Mouse (Mus musculus) cortical plate, adult 2 months (tissue): Measurements from ENCODE around the gene Ptpn14. TPM values are rescaled to one million over a fixed set of nuclear protein-coding genes. Genes with fewer than 3 reads are reported as not detected.

Source experiments
- H3K27ac ChIP-seq: fragments of 200-500 bp; 2 replicates; pipeline ENCODE4 v1.5.1; 2012; ENCODE audit warnings: low read length, control low read depth, inconsistent platforms; ENCODE audit not compliant: insufficient read depth
- H3K4me1 ChIP-seq: fragments of 200-500 bp; 2 replicates; pipeline ENCODE4 v1.6.1; 2011; ENCODE audit warnings: low read length; ENCODE audit not compliant: control insufficient read depth, insufficient read depth
- H3K4me3 ChIP-seq: fragments of 200-500 bp; 2 replicates; pipeline ENCODE4 v1.5.1; 2011; ENCODE audit warnings: mild to moderate bottlenecking, low read length, control low read depth; ENCODE audit not compliant: insufficient read depth
- CTCF ChIP-seq: fragments of 200-500 bp; IDR thresholded peaks from 2 replicates; pipeline ENCODE4 v1.5.1; 2011; ENCODE audit warnings: mild to moderate bottlenecking, control low read depth, low read length; ENCODE audit not compliant: insufficient read depth; ENCODE audit errors: extremely low read depth
- POLR2A ChIP-seq: fragments of 200-500 bp; IDR thresholded peaks from 2 replicates; pipeline ENCODE4 v1.6.1; 2011; ENCODE audit warnings: mild to moderate bottlenecking, low read length, control low read depth; ENCODE audit not compliant: insufficient read depth; ENCODE audit errors: extremely low read depth
- polyA plus RNA-seq: library from polyadenylated mRNA; depleted of rRNA; stranded (reverse); fragments of >200 nt; gene quantifications from 2 replicates; pipeline ENCODE4 v1.2.3, GENCODE M21; 2012; rRNA removed

Gene Ptpn14
- polyA plus RNA-seq, 1 experiment = 2.5 TPM

DNA sequence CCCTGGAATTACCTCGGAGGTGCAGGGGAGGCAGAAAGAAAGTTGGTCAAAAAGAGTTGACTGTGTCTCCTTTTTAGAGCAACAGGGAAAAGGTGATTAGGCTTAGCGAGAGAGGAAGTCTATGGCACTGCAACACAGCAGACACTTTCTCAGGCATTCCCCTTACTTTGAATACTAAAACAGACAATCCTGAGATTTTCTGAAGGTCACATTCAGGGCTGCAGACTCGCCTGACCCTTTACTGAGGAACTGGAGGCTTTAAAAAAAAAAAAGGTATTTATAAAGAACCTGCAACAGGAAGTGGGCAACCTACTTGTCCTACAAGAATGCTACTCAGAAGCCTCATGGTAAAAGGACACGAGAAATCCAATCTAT is 189.0 kb downstream of the Ptpn14 start:
- Histone ChIP-seq H3K4me3 (no peak overlapping the region), H3K4me1 (peaks cover 2% of the 10 kb centered on the region; the same call in 1 of the 2 replicates), H3K27ac (no peak overlapping the region)
- TF ChIP-seq POLR2A (no peak), CTCF (no peak)

DNA sequence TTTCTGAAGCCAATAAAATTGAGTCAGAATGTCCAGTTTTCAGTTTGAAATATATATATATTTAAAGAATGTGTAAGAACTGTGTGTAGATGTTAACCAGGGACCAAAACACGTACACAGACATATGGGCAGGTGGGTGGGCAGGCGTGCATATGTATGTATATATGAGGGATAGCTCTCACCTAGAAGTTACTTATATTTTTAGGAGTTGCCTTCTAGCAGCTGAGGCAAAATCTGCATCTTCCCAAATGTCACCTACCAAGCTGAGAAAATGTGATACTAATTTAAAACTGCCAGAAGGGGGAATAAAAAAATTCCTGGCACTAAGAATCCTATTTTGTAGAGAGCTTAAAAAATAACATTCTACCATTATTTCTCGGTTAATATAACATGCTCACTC is 191.7 kb downstream of the Ptpn14 start:
- Histone ChIP-seq H3K4me1 (peaks cover 2% of the 10 kb centered on the region; the same call in 1 of the 2 replicates), H3K4me3 (no peak overlapping the region; the same call in 1 of the 2 replicates), H3K27ac (no peak overlapping the region)
- TF ChIP-seq CTCF (no peak), POLR2A (no peak)

DNA sequence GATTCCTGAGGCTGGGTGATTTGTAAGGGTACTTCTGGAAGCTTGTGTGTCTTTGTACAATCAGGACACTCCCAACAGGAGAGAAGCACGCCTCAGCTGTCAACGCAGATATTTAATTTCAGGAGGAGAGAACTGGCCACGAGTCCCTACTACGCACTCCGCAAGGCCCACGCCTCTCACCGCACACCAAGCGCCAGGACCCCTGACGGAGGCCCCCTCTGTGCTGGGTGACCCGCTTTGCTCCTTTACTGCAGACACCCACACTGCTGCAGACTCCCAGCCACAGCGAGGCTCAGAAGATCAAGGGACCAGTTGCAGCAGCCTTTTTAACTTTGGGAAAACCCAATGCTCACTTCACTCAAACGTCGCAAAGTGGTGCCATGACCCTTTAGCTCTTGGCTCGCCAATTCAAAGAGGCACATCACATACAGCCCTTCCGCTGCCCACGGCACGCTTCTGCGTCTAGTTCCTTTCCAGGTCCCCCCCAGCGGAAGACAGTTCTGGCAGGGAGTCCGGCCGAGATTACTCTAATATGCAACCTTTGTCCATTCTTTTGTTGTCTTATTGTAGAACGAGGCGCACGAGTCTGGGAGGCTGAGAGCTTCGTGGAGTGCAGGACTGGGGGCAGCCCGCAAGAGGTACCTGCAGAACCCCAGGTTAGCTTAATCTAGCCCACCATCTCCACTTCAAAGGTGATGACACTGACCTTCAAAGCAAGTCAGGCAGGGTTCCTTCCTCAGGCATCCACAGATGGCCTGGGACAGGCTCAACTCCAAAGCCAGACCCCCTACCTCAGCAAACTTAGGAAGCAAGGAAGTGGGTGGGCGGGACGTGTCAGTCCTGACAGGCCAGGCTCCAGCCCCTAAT is 192.9 kb downstream of the Ptpn14 start:
- H3K4me1 ChIP-seq = peaks cover 2% of the 10 kb centered on the region; the same call in 1 of the 2 replicates
- TF ChIP-seq POLR2A = no peak
- TF ChIP-seq CTCF = no peak
- H3K4me3 ChIP-seq = peak overlapping the region; percentile 66
- H3K27ac ChIP-seq = peak overlapping the region; percentile 21; the same call in 1 of the 2 replicates

DNA sequence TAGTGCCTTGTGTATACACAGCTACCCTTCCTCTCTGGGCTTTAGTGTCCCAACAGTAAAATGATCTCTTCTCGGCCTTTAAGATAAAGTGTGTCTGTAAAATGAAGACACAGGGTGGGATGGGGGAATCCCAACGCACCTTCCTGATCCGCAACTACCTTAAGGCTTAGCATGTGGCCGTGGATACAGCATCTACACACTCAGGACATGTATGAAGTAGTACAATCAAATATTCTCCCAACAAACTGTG is 193.4 kb downstream of the Ptpn14 start:
- Histone ChIP-seq H3K4me1 (peaks cover 2% of the 10 kb centered on the region; the same call in 1 of the 2 replicates), H3K4me3 (peak overlapping the region; percentile 66), H3K27ac (no peak overlapping the region)
- TF ChIP-seq CTCF = no peak
- no peak for TF ChIP-seq POLR2A

DNA sequence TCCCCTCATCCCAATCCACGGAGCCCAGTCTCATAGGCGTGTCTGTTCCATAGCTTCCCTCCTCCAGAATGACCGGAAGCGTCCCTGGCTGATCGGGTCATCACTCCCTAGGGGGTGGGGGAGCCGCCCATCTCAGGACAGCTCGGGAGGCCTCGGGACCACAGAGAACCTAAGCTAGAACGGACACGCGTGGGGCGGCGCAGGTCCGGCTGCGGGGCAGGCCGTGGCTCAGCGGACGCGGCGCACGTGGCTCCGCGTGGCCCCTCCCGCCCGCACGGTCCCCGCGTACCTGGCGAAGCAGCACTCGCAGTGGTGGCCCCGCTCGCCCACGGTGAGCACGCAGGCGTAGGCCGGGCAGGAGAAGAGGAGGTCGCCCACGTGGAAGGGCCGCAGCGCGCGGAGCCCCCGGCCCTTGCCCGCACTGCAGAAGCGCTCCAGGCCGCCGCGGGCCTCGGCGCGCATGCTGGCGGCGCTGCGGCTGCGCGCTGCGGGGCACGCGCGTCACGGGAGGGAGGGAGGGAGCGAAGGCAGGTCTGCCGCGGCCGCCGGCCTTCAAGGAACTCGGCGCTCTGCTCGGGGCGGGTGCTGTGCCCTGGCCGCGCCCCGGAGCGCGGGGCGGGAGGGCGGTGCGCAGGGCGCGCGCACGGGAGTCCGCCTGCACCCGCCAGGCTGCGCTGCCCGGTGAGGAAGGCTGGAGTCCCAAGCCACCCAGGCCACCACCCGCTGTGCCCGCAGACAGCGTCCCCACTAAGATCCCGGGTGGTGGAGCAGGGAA is 193.9 kb downstream of the Ptpn14 start, which contains the start of gene Smyd2:
Smyd2 (minus strand) TSS at position 546 of the 775 bp plus-strand sequence.
- peaks cover 2% of the 10 kb centered on the region; the same call in 1 of the 2 replicates for H3K4me1 ChIP-seq
- peak within 1 kb of the TSS; percentile 66 for H3K4me3 ChIP-seq
- TF ChIP-seq POLR2A (peak; percentile 32; the same call in 1 of the 2 replicates), CTCF (no peak)
- peak within 1 kb of the TSS; percentile 53 for H3K27ac ChIP-seq

DNA sequence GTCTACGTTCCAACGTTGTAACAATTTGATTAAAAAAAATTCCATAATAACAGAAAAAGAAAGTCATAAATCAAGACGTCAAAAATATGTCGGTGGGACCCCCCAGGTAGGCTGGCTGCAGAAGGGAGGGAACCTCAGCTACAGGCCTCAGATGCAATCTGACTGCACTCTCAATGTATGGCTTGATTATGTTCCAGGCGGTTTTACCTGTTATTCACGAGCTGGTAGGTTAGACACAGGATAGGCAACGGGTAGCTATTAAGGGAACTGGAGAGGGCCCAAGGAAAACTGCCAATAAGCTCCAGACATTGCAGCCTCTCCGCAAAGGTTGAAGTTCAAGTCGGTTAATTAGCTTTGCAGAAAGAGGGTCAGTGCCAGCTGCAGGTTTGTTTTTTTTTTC is 194.7 kb downstream of the Ptpn14 start:
- peak overlapping the region; percentile 41; the same call in 1 of the 2 replicates for H3K27ac ChIP-seq
- H3K4me3 ChIP-seq = peak overlapping the region; percentile 66
- TF ChIP-seq CTCF (no peak), POLR2A (no peak)
- peaks cover 2% of the 10 kb centered on the region; the same call in 1 of the 2 replicates for H3K4me1 ChIP-seq

DNA sequence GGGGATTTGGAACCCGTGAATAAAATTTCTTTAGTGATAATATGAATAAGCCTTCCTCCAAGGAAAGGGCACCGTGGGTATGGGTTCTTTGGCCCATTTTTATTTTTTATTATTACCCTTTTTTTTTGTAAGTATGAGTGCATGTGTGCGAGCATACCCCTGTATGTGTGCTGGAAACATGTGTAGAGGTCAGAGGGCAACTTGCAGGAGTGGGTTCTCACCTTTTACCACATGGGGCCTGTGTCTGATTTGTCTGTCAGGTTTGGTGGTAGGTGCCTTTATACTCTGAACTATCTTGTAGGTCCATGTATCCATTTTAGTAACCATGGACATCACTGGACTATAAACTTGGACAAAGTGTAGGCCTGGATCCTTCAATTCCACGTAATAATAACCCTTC is 195.1 kb downstream of the Ptpn14 start:
- TF ChIP-seq POLR2A (no peak), CTCF (no peak)
- H3K4me1 ChIP-seq = peaks cover 2% of the 10 kb centered on the region; the same call in 1 of the 2 replicates
- H3K4me3 ChIP-seq = no peak overlapping the region

DNA sequence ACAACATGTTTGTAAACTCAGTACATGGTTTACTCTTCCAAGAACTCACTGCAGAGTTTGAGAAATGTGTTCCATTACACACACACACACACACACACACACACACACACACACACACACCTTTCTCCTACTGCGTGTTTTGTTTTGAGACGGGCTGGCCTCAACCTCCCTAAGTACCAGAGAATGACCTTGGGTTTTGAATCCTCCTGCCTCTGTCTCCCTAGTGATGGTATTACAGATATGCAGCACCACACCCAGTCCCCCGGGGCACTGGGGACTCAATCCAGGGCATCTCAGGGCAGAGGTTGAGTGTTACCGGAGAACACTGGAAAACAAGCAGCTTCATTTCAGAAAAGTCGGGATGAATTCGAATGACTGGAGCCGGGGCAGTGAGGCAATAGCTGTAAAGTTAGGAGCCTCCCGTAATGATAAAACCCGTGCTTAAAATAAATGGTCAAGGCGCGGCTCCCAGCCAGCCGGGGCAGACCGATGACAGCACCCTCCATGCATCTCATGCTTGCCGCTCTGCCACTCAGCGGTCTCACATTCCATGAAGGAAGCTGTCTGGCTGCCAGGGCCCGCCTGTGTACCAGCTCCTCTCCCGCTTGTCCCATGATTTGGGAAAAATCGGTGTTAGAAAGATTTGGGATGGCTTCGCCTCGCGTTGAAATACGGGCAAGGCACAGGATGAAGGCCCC is 196.0 kb downstream of the Ptpn14 start:
- Histone ChIP-seq H3K4me1 (peaks cover 2% of the 10 kb centered on the region; the same call in 1 of the 2 replicates), H3K27ac (no peak overlapping the region), H3K4me3 (no peak overlapping the region)
- TF ChIP-seq POLR2A (no peak), CTCF (no peak)

More for the DNA sequence above, 195.1 kb downstream of the Ptpn14 start:
- H3K27ac ChIP-seq = no peak overlapping the region

DNA sequence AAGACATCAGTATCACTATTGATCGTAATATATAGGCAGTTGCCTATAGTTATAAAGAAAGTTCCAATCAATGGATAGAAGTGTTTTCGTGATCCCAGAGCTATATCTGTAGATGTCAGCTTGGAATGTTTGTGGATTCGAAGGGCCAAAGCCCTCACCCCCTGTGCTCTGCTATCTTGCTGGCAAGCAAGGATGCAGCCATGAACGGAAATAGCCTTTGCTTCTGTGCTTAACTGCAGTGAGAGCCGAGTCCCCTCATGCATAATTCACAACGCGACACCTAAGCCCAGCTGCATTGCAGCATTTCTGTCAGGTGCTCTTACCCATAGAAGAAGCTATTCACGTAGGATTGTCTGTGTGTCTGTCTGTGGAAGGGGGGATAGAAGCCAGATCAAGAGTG is 198.2 kb downstream of the Ptpn14 start:
- H3K4me1 ChIP-seq = no peaks in the 10 kb centered on the region
- no peak for TF ChIP-seq POLR2A
- no peak for TF ChIP-seq CTCF
- H3K27ac ChIP-seq = no peak overlapping the region
- H3K4me3 ChIP-seq = no peak overlapping the region

Other genes with a start within 250 kb of the Ptpn14 start
- 0.15 and 0.23 TPM in 2 replicates for gene Cenpf, start 40.2 kb upstream of the Ptpn14 start, polyA plus RNA-seq
- gene Smyd2, start 194.1 kb downstream of the Ptpn14 start, polyA plus RNA-seq = 125 and 126 TPM in 2 replicates